Comparison of ENCODE assay signal across 26 mouse cellular contexts in genomic region chr9:110465336-110465735, GRCm38 (mm10). TPM values are rescaled to one million over a fixed set of nuclear protein-coding genes. Genes with fewer than 3 reads are reported as not detected.
DNase-seq lines count a peak whose midpoint lies in the region; ATAC-seq and TF ChIP-seq lines count a peak whose summit lies in the region.
"Had no signal": no experiment of that assay in that cellular context is flagged by ENCODE, and none has a peak within 500 bp of the region (broad histone marks: within the 10 kb centered on the region; RNA-seq: fewer than 3 reads in every experiment).

No protein-coding gene starts in this region.

- H3K9me3 ChIP-seq in kidney, embryonic 16.5 days (ENCODE audit: low read length): peaks cover 3% of the 10 kb centered on the region; the same call in 1 of the 2 replicates
- H3K9me3 ChIP-seq in kidney, embryonic 14.5 days (ENCODE audit: control insufficient read depth, low read length): no peaks in the 10 kb centered on the region
- H3K9me3 ChIP-seq: embryonic facial prominence, embryonic 10.5 days; embryonic facial prominence, embryonic 12.5 days; forebrain, embryonic 13.5 days; forebrain, embryonic 15.5 days; G1E had no signal

- H3K4me3 ChIP-seq in kidney, embryonic 16.5 days (ENCODE audit: low read length): no peak overlapping the region
- no peak overlapping the region for H3K4me3 ChIP-seq in kidney, adult 2 months (ENCODE audit: insufficient read depth, low read depth, low read length)
- H3K4me3 ChIP-seq in kidney, embryonic 14.5 days (ENCODE audit: low read length): no peak overlapping the region
- H3K4me3 ChIP-seq: embryonic facial prominence, embryonic 10.5 days; embryonic facial prominence, embryonic 12.5 days; forebrain, embryonic 13.5 days; forebrain, embryonic 15.5 days had no signal

- WGBS in kidney, embryonic 16.5 days: 88% methylated on average over 6 of the region's 6 CpGs
- 65% methylated on average over 6 of the region's 6 CpGs for WGBS in kidney, adult 2 months
- WGBS in kidney, embryonic 14.5 days: 88% methylated on average over 6 of the region's 6 CpGs

- no peak for TF ChIP-seq POLR2A in kidney, adult 2 months (IDR thresholded peaks at IDR 0.05; ENCODE audit: low read depth, low read length)

- no peak overlapping the region for H3K4me2 ChIP-seq in kidney, embryonic 16.5 days (replicated peaks; ENCODE audit: low read depth, low read length)
- H3K4me2 ChIP-seq in kidney, embryonic 14.5 days (replicated peaks; ENCODE audit: low read depth, low read length): no peak overlapping the region
- H3K4me2 ChIP-seq: embryonic facial prominence, embryonic 12.5 days; forebrain, embryonic 13.5 days; forebrain, embryonic 15.5 days had no signal

- H3K27me3 ChIP-seq in kidney, embryonic 16.5 days (ENCODE audit: insufficient read depth, low read length): no peaks in the 10 kb centered on the region
- no peaks in the 10 kb centered on the region for H3K27me3 ChIP-seq in kidney, adult 2 months (replicated peaks; ENCODE audit: control insufficient read depth, insufficient read depth, low read length)
- no peaks in the 10 kb centered on the region for H3K27me3 ChIP-seq in kidney, embryonic 14.5 days (ENCODE audit: control insufficient read depth, insufficient read depth, low read length)
- H3K27me3 ChIP-seq: CH12.LX; embryonic facial prominence, embryonic 12.5 days; forebrain, embryonic 13.5 days; forebrain, embryonic 15.5 days; Patski had no signal

- peak; percentile 79 for DNase-seq in kidney, adult 11 months
- peak; percentile 77 for DNase-seq in kidney, adult 2 months
- DNase-seq in kidney, adult 9 months: peak; percentile 72
- no peak for DNase-seq in kidney, postnatal 4 days
- DNase-seq in kidney, postnatal 36 days: peak; percentile 73
- no peak for DNase-seq in adrenal gland, adult 18-20 months (ENCODE audit: low spot score in 2 of 2)
- DNase-seq: adrenal gland, adult 2 months; adrenal gland, postnatal 10 days; adrenal gland, postnatal 25 days; B cell, adult 2 months; cerebellum, adult 11 months; cerebellum, adult 18-20 months; cerebellum, adult 8-10 months; cerebellum, adult 9-11 months; cerebellum, postnatal 14 days had no signal

- H3K36me3 ChIP-seq in kidney, embryonic 16.5 days (ENCODE audit: insufficient read depth, low read length): peaks cover 3% of the 10 kb centered on the region; the same call in 1 of the 2 replicates
- no peaks in the 10 kb centered on the region for H3K36me3 ChIP-seq in kidney, adult 2 months (ENCODE audit: control insufficient read depth, insufficient read depth, low read length)
- no peaks in the 10 kb centered on the region for H3K36me3 ChIP-seq in kidney, embryonic 14.5 days (ENCODE audit: control insufficient read depth, insufficient read depth, low read length)
- H3K36me3 ChIP-seq: embryonic facial prominence, embryonic 10.5 days had no signal

- no peak for TF ChIP-seq CTCF in kidney, adult 2 months (conservative IDR thresholded peaks at IDR 0.05; ENCODE audit: insufficient read depth, insufficient read length, low read depth, low read length)

- no peak overlapping the region for H3K27ac ChIP-seq in kidney, embryonic 16.5 days (ENCODE audit: low read length)
- no peak overlapping the region for H3K27ac ChIP-seq in kidney, adult 2 months (ENCODE audit: insufficient read depth, low read depth, low read length)
- H3K27ac ChIP-seq in kidney, embryonic 14.5 days (ENCODE audit: low read depth, low read length): no peak overlapping the region
- H3K27ac ChIP-seq: embryonic facial prominence, embryonic 10.5 days; embryonic facial prominence, embryonic 12.5 days; forebrain, embryonic 13.5 days; forebrain, embryonic 15.5 days had no signal

- no peaks in the 10 kb centered on the region for H3K4me1 ChIP-seq in kidney, embryonic 16.5 days (ENCODE audit: insufficient read depth, low read length)
- no peaks in the 10 kb centered on the region for H3K4me1 ChIP-seq in kidney, adult 2 months (ENCODE audit: control insufficient read depth, insufficient read depth, low read length)
- no peaks in the 10 kb centered on the region for H3K4me1 ChIP-seq in kidney, embryonic 14.5 days (ENCODE audit: control insufficient read depth, insufficient read depth, low read length)
- H3K4me1 ChIP-seq: embryonic facial prominence, embryonic 10.5 days; embryonic facial prominence, embryonic 12.5 days; forebrain, embryonic 13.5 days; forebrain, embryonic 15.5 days had no signal

- no peak overlapping the region for H3K9ac ChIP-seq in kidney, embryonic 16.5 days (replicated peaks; ENCODE audit: low read length)
- H3K9ac ChIP-seq in kidney, embryonic 14.5 days (ENCODE audit: low read depth, low read length): no peak overlapping the region
- H3K9ac ChIP-seq: embryonic facial prominence, embryonic 12.5 days; forebrain, embryonic 13.5 days; forebrain, embryonic 15.5 days had no signal

- ATAC-seq in kidney, embryonic 16.5 days (ENCODE audit: low FRiP score, low TSS enrichment): no peak
- no peak for ATAC-seq in kidney, embryonic 14.5 days (ENCODE audit: low FRiP score, low TSS enrichment)
- ATAC-seq: activated CD4-positive, CD25-positive, alpha-beta regulatory T cell, adult 4 months; CD4-positive, CD25-positive, alpha-beta regulatory T cell, adult 4 months; forebrain, embryonic 13.5 days; forebrain, embryonic 15.5 days; Patski had no signal

RNA-seq across cellular contexts. Expression of gene Klhl18, which starts 11.2 kb away (rescaled TPM):
- 9.3 and 11.6 TPM in 2 replicates for polyA plus RNA-seq in kidney, embryonic 16.5 days (2015; fragmentation: Nextera tagmentation; extraction: Ambion mirVana)
- 17.4 and 17.8 TPM in 2 replicates for polyA plus RNA-seq in kidney, adult 2 months (2012; rRNA removed)
- polyA plus RNA-seq in kidney, embryonic 14.5 days (2014; fragmentation: Nextera tagmentation; extraction: Ambion mirVana): 5.1 and 10.5 TPM in 2 replicates
- total RNA-seq in adrenal gland, adult 18-20 months (2021): 10 to 100 TPM; 12.8 to 15.3 TPM

RNA-seq across cellular contexts. Expression of gene Kif9, which starts 11.4 kb away (rescaled TPM):
- polyA plus RNA-seq in kidney, embryonic 16.5 days (2015; fragmentation: Nextera tagmentation; extraction: Ambion mirVana): 1.4 and 1.7 TPM in 2 replicates
- 1.8 and 3.1 TPM in 2 replicates for polyA plus RNA-seq in kidney, adult 2 months (2012; rRNA removed)
- 1.2 TPM in 2 replicates for polyA plus RNA-seq in kidney, embryonic 14.5 days (2014; fragmentation: Nextera tagmentation; extraction: Ambion mirVana)
- 1 to 10 TPM; 1.4 to 1.8 TPM for total RNA-seq in adrenal gland, adult 18-20 months (2021)

RNA-seq across cellular contexts. Expression of gene Ngp, which starts 45.8 kb away (rescaled TPM):
- 3.4 and 4.8 TPM in 2 replicates for polyA plus RNA-seq in kidney, embryonic 16.5 days (2015; fragmentation: Nextera tagmentation; extraction: Ambion mirVana)
- 0.17 TPM in 1 of 2 replicates, not detected in the other for polyA plus RNA-seq in kidney, adult 2 months (2012; rRNA removed)
- polyA plus RNA-seq in kidney, embryonic 14.5 days (2014; fragmentation: Nextera tagmentation; extraction: Ambion mirVana): not detected in 2 replicates
- total RNA-seq in adrenal gland, adult 18-20 months (2021): not detected
- total RNA-seq: adrenal gland, postnatal 25 days; CH12.LX had no signal
- polyA plus RNA-seq: activated CD4-positive, CD25-positive, alpha-beta regulatory T cell, adult 4 months; adrenal gland, adult 2 months; CD4-positive, CD25-positive, alpha-beta regulatory T cell, adult 4 months; embryonic facial prominence, embryonic 10.5 days; Patski had no signal

RNA-seq across cellular contexts. Expression of gene Ptpn23, which starts 57.3 kb away (rescaled TPM):
- polyA plus RNA-seq in kidney, embryonic 16.5 days (2015; fragmentation: Nextera tagmentation; extraction: Ambion mirVana): 15.8 and 20.7 TPM in 2 replicates
- polyA plus RNA-seq in kidney, adult 2 months (2012; rRNA removed): 26.6 and 29.2 TPM in 2 replicates
- 16.1 and 18.6 TPM in 2 replicates for polyA plus RNA-seq in kidney, embryonic 14.5 days (2014; fragmentation: Nextera tagmentation; extraction: Ambion mirVana)
- total RNA-seq in adrenal gland, adult 18-20 months (2021): 10 to 100 TPM; 67.2 to 70.7 TPM

Comparison
In these comparisons a context has a peak if more than half of its experiments do, and no peak if none do; other contexts are left out.
1. DNase-seq: peak in kidney, adult 11 months (single experiment), kidney, adult 2 months (single experiment), kidney, adult 9 months (single experiment) and kidney, postnatal 36 days (2 of 2); none in kidney, postnatal 4 days (0 of 2) and adrenal gland, adult 18-20 months (0 of 2).